Mouse (Mus musculus) kidney, postnatal 10 days (tissue): ENCODE measurements around the gene Izumo3.
"Not testable (repeated sequence)": the region's sequence is repeated elsewhere in the genome, so short reads cannot be mapped to it uniquely, and the experiment has no call there.

Experiments used
- DNase-seq: peaks from one replicate; pipeline ENCODE4 v3.0.0; 2021; ENCODE audit warnings: mixed read lengths

The Izumo3 gene

DNA sequence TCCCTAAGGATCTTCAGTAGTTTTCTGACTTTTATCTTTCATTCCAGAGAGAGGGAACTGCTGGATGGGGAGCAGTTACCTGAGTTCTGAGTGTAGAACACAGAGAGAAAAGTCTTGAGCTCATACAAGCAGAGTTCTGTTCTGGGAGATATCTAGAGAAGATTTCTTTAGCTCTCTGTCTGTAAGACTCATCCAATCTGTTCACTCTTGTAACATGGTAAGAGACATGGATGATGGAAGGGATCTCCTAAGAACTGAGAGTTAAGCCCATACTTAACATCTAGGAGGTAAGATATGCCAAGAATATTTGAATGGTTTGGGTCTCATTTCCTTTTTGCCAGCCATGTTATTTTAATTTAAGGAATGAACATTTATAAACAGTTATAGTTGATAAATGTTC lies at the start of gene Izumo3:
TSS of gene Izumo3 (minus strand) at position 101 of the 400 bp plus-strand sequence.
- DNase-seq, result no peak

DNA sequence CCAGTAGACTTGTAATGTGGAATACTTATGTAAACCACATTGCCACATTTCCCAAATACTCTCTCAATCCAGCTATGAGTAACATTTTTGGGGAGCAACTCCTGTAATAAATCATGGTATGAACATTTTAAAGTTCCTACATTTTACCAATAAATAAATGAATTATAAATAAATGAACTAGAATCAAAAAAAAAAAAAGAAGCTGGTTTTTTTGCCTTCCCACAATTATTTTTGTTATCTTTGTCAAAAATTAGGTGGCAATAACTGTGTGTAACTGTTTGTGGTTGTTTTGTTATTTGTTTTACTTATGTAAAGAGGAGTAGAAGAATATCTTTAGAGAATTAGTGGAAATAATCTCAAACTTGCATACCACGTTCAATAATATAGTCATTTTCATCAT lies 44.6 kb upstream of the Izumo3 start, which contains the start of gene Gm12666:
TSS of gene Gm12666 (minus strand) at position 101 of the 400 bp plus-strand sequence.
- not testable (repeated sequence) for DNase-seq

DNA sequence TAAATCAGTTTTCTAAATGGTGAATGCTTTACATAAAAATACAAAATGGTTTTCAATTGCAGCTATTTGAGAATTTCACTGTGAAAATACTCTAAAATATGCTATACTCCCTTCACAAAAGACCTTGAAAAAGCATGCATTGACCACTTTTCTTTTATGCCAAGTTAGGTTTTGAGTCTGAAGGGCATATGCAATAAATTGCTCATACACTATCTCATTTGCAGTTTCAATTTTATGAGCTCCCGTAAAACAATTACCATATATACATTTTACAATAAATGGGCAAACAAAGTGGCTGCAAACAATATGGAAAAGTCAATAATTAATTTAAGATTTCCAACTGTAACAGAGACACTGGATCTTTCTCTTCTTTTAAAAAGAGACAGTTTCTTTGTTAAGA lies 5.6 kb upstream of the Izumo3 start:
- DNase-seq, result no peak

DNA sequence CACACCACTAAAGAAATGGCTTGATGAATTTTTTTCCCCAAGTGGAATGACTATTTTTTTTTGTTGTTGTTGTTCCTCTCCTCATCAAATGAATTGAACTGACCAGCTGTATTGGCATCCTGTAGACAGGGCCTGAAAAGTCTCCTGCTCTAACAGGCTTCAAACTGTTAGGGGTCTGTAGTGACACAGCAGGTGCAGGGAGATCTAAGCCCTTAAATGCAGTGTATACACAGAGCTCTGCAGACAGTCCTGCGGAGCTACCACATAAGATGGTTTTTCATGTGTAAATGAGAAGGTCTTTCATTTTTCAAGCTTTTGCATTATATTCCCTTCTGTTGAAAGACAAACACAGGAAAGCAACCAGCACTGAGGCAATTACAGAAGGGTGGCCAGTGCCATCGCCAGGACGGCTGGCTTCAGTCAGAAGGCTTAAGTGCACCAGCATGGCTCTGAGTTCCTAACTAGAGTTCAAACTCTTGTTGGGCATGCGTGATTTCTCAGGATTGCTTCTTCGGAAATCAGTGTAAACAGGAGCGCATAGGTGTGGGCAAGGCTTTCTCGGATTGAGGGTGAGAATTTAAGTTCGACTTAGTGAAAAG lies 35.5 kb downstream of the Izumo3 start:
- no peak for DNase-seq

DNA sequence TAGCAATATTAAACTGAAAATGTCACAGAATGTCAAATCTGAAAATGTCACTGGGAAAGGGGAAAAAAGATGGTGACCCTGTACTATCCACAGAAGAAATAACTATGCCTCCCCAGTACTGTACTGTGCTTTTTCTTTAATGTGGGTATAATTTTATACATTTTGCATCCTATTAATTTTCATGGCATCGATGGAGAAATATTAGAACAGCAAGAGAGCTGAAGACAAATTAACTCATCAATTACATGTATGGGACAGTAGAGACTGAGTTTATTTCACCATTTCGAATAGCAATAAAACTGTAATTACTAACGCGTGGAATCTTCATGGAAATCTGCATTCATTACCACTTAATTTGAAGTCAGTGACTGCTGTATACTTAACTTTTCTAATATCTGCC lies 49.6 kb downstream of the Izumo3 start:
- no peak for DNase-seq

DNA sequence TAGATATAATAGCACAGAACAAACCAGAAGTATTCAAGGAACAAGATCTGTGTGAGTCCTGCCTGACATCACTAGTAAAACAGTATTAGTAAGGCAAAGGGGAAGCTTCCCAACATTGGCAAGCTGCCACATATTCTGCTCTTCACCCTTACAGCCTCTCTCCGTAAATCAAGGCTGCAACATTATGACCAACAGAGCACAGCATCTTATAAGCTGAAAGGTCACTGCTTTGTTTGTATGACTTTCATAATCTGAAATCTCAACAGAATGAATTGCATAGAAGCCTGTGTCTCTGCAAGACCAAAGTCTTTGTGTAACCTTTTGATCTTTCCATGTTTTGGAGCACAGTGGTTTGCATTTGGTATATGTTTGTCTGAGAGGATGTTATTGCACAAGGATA lies 51.1 kb downstream of the Izumo3 start:
- DNase-seq, result peak; percentile 20
